Mouse (Mus musculus): ENCODE results near the gene Vcam1.

Gene Vcam1

GRCm38 (mm10) chr3:116085962-116086361 is 43.5 kb downstream of the Vcam1 start:
- in situ Hi-C loops (cut with MboI) = no loop called here

- in situ Hi-C loops (cut with MboI) = no loop called here
Measured at GRCm38 (mm10) chr3:116080939-116081676, 48.4 kb downstream of the Vcam1 start.

GRCm38 (mm10) chr3:116080166-116080788 is 49.2 kb downstream of the Vcam1 start:
- in situ Hi-C loops (cut with MboI) = no loop called here

- in situ Hi-C loops (cut with MboI) = no loop called here
Measured at GRCm38 (mm10) chr3:116078490-116078889, 51.0 kb downstream of the Vcam1 start.

GRCm38 (mm10) chr3:116076739-116077138 is 52.7 kb downstream of the Vcam1 start:
- in situ Hi-C loops (cut with MboI) = no loop called here

- in situ Hi-C loops (cut with MboI) = no loop called here
Measured at GRCm38 (mm10) chr3:116072584-116072983, 56.9 kb downstream of the Vcam1 start.

- in situ Hi-C loops (cut with MboI) = no loop called here
Measured at GRCm38 (mm10) chr3:116062141-116062540, 67.3 kb downstream of the Vcam1 start.

- in situ Hi-C loops (cut with MboI) = no loop called here
Measured at GRCm38 (mm10) chr3:116060320-116060719, 69.2 kb downstream of the Vcam1 start.
